In the genomic region with DNA sequence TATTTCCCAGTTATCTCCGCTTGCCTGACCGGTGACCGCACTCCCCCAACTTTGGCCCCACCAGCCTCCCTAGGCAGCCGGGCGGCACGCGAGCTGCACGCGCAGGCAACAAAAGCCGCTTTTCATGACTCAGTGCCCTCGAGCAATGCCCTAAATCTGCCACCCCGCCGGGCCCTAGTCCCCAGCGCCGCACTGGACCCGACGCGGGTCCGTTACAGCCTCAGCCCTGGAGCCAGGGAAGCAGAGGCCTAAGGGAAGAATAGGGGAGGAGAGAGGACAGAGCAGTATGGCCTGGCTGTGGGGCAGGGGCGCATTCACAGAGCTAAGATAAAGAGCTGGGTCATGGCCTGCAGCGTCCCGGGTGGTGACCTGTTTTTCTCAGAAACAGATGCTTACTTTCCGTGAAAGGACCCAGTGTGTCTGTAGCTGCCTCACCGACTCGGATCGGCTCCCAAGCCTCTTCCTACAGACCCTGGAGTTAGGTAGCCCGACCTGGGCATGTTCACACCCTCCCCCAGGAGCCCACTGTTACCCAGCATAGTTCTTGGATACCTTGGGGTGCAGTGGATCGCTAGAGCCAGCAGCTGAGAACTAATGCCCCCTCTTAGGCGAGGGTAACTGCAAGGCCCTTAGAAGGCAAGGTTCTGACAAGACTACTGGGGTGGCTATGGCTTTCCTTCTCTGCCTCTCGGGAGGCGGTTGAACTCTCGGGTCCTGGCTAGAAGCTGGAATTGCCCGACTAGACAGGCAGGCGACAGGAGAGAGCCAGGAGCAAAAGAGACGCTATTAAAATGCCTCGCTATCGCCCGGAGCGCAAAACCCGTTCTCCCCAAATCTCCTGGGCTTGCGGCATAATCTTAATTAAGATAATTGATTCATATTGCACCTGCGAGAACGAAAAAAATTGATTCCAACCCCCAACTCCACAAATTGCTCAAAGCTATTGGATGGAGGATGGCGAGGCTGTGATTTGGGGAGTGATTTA, we compare ENCODE assay signal across 9 mouse cellular contexts. TPM values are rescaled to one million over a fixed set of nuclear protein-coding genes. Genes with fewer than 3 reads are reported as not detected.
A peak's percentile ranks its signal among the peaks of the same experiment; 100 is the strongest.
DNase-seq lines count a peak whose midpoint lies in the region; ATAC-seq lines count a peak whose summit lies in the region.
"Had no signal": no experiment of that assay in that cellular context is flagged by ENCODE, and none has a peak within 500 bp of the region (broad histone marks: within the 10 kb centered on the region; RNA-seq: fewer than 3 reads in every experiment).

No protein-coding gene starts in this region.

- ATAC-seq in kidney, embryonic 16.5 days (ENCODE audit: low FRiP score, low TSS enrichment): peak; percentile 21; the same call in 1 of the 2 replicates
- no peak for ATAC-seq in hindbrain, embryonic 14.5 days (ENCODE audit: low FRiP score)
- peak; percentile 32; the same call in 1 of the 2 replicates for ATAC-seq in neural tube, embryonic 14.5 days (ENCODE audit: low read depth)

- H3K4me3 ChIP-seq in kidney, embryonic 16.5 days (ENCODE audit: low read length): peak overlapping the region; percentile 3; the same call in 1 of the 2 replicates
- peak overlapping the region; percentile 13 for H3K4me3 ChIP-seq in hindbrain, embryonic 14.5 days (replicated peaks; ENCODE audit: low read length)
- no peak overlapping the region for H3K4me3 ChIP-seq in neural tube, embryonic 14.5 days (ENCODE audit: low read depth, low read length)

- DNase-seq in kidney, postnatal 14 days: no peak
- peak; percentile 67 to 77 for DNase-seq in cerebellum, postnatal 36 days
- DNase-seq in hindbrain, embryonic 14.5 days (ENCODE audit: low spot score): no peak
- no peak for DNase-seq in spleen, postnatal 14 days (ENCODE audit: low spot score in 2 of 2)
- no peak for DNase-seq in adrenal gland, postnatal 10 days
- no peak for DNase-seq in ovary, postnatal 14 days (ENCODE audit: low spot score)

- no peak overlapping the region for H3K9ac ChIP-seq in kidney, embryonic 16.5 days (replicated peaks; ENCODE audit: low read length)
- peak overlapping the region; percentile 49 for H3K9ac ChIP-seq in hindbrain, embryonic 14.5 days
- H3K9ac ChIP-seq in neural tube, embryonic 14.5 days (replicated peaks; ENCODE audit: low read depth, low read length): no peak overlapping the region

- H3K9me3 ChIP-seq in kidney, embryonic 16.5 days (ENCODE audit: low read length): no peaks in the 10 kb centered on the region
- no peaks in the 10 kb centered on the region for H3K9me3 ChIP-seq in hindbrain, embryonic 14.5 days (ENCODE audit: control insufficient read depth, low read length)
- H3K9me3 ChIP-seq in neural tube, embryonic 14.5 days (ENCODE audit: control insufficient read depth, low read length): no peaks in the 10 kb centered on the region

- WGBS in kidney, embryonic 16.5 days: 1% methylated on average over 44 of the region's 44 CpGs
- 3% methylated on average over 44 of the region's 44 CpGs for WGBS in hindbrain, embryonic 14.5 days
- WGBS in neural tube, embryonic 14.5 days: 3% methylated on average over 44 of the region's 44 CpGs

- no peak overlapping the region for H3K4me2 ChIP-seq in kidney, embryonic 16.5 days (replicated peaks; ENCODE audit: low read depth, low read length)
- peak overlapping the region; percentile 45 for H3K4me2 ChIP-seq in hindbrain, embryonic 14.5 days (replicated peaks)
- H3K4me2 ChIP-seq in neural tube, embryonic 14.5 days (ENCODE audit: low read depth, low read length): peak overlapping the region; percentile 36

- peaks cover 63% of the 10 kb centered on the region for H3K27me3 ChIP-seq in kidney, embryonic 16.5 days (ENCODE audit: insufficient read depth, low read length)
- H3K27me3 ChIP-seq in hindbrain, embryonic 14.5 days (ENCODE audit: control insufficient read depth, insufficient read depth, low read length): peaks cover 49% of the 10 kb centered on the region
- H3K27me3 ChIP-seq in neural tube, embryonic 14.5 days (ENCODE audit: control insufficient read depth, insufficient read depth, low read length): peaks cover 19% of the 10 kb centered on the region

- H3K27ac ChIP-seq in kidney, embryonic 16.5 days (ENCODE audit: low read length): no peak overlapping the region
- H3K27ac ChIP-seq in hindbrain, embryonic 14.5 days: peak overlapping the region; percentile 48; the same call in 1 of the 2 replicates
- H3K27ac ChIP-seq in neural tube, embryonic 14.5 days (ENCODE audit: low read depth, low read length): peak overlapping the region; percentile 22; the same call in 1 of the 2 replicates

- H3K4me1 ChIP-seq in kidney, embryonic 16.5 days (ENCODE audit: insufficient read depth, low read length): 0 out of 2 replicates have a peak, but pooled peaks cover 13% of the 10 kb centered on the region
- H3K4me1 ChIP-seq in hindbrain, embryonic 14.5 days (replicated peaks; ENCODE audit: control insufficient read depth, insufficient read depth, low read length): peaks cover 20% of the 10 kb centered on the region
- peaks cover 13% of the 10 kb centered on the region; the same call in 1 of the 2 replicates for H3K4me1 ChIP-seq in neural tube, embryonic 14.5 days (ENCODE audit: control insufficient read depth, insufficient read depth, low read length)

- H3K36me3 ChIP-seq in kidney, embryonic 16.5 days (ENCODE audit: insufficient read depth, low read length): no peaks in the 10 kb centered on the region
- H3K36me3 ChIP-seq in hindbrain, embryonic 14.5 days (replicated peaks; ENCODE audit: control insufficient read depth, insufficient read depth): no peaks in the 10 kb centered on the region
- no peaks in the 10 kb centered on the region for H3K36me3 ChIP-seq in neural tube, embryonic 14.5 days (ENCODE audit: control insufficient read depth, insufficient read depth, low read length)

RNA-seq across cellular contexts. Expression of gene Cerkl, which starts 2.8 kb away (rescaled TPM):
- 1.8 and 2.0 TPM in 2 replicates for polyA plus RNA-seq in kidney, embryonic 16.5 days (2015; fragmentation: Nextera tagmentation; extraction: Ambion mirVana)
- polyA plus RNA-seq in hindbrain, embryonic 14.5 days (2014; fragmentation: Nextera tagmentation; extraction: Ambion mirVana): 1.2 and 1.7 TPM in 2 replicates
- 1.4 and 1.6 TPM in 2 replicates for polyA plus RNA-seq in neural tube, embryonic 14.5 days (2014; fragmentation: Nextera tagmentation; extraction: Ambion mirVana)
- 1 to 10 TPM; 6.1 to 6.2 TPM for total RNA-seq in adrenal gland, postnatal 10 days (2021)

RNA-seq across cellular contexts. Expression of gene Neurod1, which starts 2.8 kb away (rescaled TPM):
- polyA plus RNA-seq in kidney, embryonic 16.5 days (2015; fragmentation: Nextera tagmentation; extraction: Ambion mirVana): not detected in 2 replicates
- polyA plus RNA-seq in hindbrain, embryonic 14.5 days (2014; fragmentation: Nextera tagmentation; extraction: Ambion mirVana): 35.4 and 38.0 TPM in 2 replicates
- 23.6 and 24.1 TPM in 2 replicates for polyA plus RNA-seq in neural tube, embryonic 14.5 days (2014; fragmentation: Nextera tagmentation; extraction: Ambion mirVana)
- total RNA-seq in adrenal gland, postnatal 10 days (2021): under 1 TPM in 1 of 2 experiments, not detected in 1; 0.12 TPM
- polyA plus RNA-seq: gonadal fat pad, adult 2 months had no signal

Comparison
In these comparisons a context has a peak if more than half of its experiments do, and no peak if none do; other contexts are left out.
1. DNase-seq: peak in cerebellum, postnatal 36 days (2 of 2); none in kidney, postnatal 14 days (single experiment), hindbrain, embryonic 14.5 days (single experiment), spleen, postnatal 14 days (0 of 2), adrenal gland, postnatal 10 days (single experiment) and ovary, postnatal 14 days (single experiment).
2. RNA of gene Neurod1, which starts 2.8 kb away (polyA plus RNA-seq): 35.4 to 38.0 TPM in hindbrain, embryonic 14.5 days and 23.6 to 24.1 TPM in neural tube, embryonic 14.5 days; not detected in kidney, embryonic 16.5 days; every median in the first group is over 10 times any median in the second.